Mouse (Mus musculus) small intestine, adult 2 months (tissue): ENCODE measurements at regions not wholly inside any gene's neighbourhood (a gene's known extent, or its start where the extent isn't known, plus 50 kb on each side); places are given as distances from the start of the nearest gene placed in this dataset.

Source experiments
- CTCF ChIP-seq: fragments of 200-500 bp; IDR thresholded peaks from 2 replicates; pipeline ENCODE4 v1.5.1; 2012; ENCODE audit warnings: low read depth, mild to moderate bottlenecking, control low read depth, inconsistent platforms, low read length, moderate library complexity, mixed read lengths; ENCODE audit not compliant: insufficient replicate concordance, insufficient read length; ENCODE audit errors: extremely low read depth
- POLR2A ChIP-seq: fragments of 200-500 bp; IDR thresholded peaks from 2 replicates; pipeline ENCODE4 v1.6.1; 2012; ENCODE audit warnings: low read depth, mild to moderate bottlenecking, control low read depth, inconsistent platforms, low read length, moderate library complexity

DNA sequence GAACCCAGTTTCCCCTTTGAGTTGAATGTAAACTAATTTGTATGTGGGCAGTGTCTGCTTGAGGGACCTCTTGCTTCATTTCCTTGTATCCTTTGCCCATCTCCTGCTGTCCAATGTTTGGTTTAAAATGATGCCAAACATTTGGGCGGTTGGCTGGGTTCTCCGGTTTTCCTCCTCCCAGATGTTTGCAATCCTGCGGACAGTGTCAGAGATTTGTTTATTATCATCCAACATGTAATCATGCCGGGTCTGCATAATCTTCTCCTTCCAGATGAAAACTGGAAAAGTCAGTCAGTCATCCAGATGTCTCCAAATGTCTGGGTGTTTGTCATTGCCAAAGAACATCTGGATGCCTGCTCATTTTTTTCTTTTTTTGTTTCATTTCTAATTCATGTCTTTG is 323.0 kb downstream of the Lmx1a start:
- TF ChIP-seq POLR2A (no peak), CTCF (no peak)
